Mouse (Mus musculus): ENCODE measurements around the gene Gprc5d. TPM values are rescaled to one million over a fixed set of nuclear protein-coding genes. Genes with fewer than 3 reads are reported as not detected.
A peak's percentile ranks its signal among the peaks of the same experiment; 100 is the strongest.

The Gprc5d gene
- polyA plus RNA-seq, 1 experiment from 2014 or later = not detected

- H3K4me2 ChIP-seq = peak overlapping the region; percentile 68; the same call in 1 of the 2 replicates
- ATAC-seq = no peak
- 68% methylated on average over 12 of the region's 12 CpGs for WGBS
These were observed 53.5 kb downstream of the Gprc5d start for GRCm38 (mm10) chr6:135064621-135065020.

GRCm38 (mm10) chr6:135060728-135061127 is 57.4 kb downstream of the Gprc5d start:
- Histone ChIP-seq H3K27ac (no peak overlapping the region), H3K9me3 (replicated peaks) (no peaks in the 10 kb centered on the region), H3K36me3 (ENCODE audit: poor library complexity, severe bottlenecking) (no peaks in the 10 kb centered on the region), H3K9ac (no peak overlapping the region), H3K4me1 (peaks cover 9% of the 10 kb centered on the region; the same call in 1 of the 2 replicates), H3K4me2 (no peak overlapping the region), H3K27me3 (peaks cover 13% of the 10 kb centered on the region), H3K4me3 (no peak overlapping the region)
- ATAC-seq = no peak
- WGBS = 93% methylated on average over 4 of the region's 4 CpGs

More at GRCm38 (mm10) chr6:135064621-135065020, 53.5 kb downstream of the Gprc5d start:
- Histone ChIP-seq H3K9ac (no peak overlapping the region), H3K9me3 (replicated peaks) (no peaks in the 10 kb centered on the region), H3K27me3 (peaks cover 24% of the 10 kb centered on the region), H3K27ac (no peak overlapping the region), H3K4me3 (no peak overlapping the region), H3K36me3 (ENCODE audit: poor library complexity, severe bottlenecking) (no peaks in the 10 kb centered on the region), H3K4me1 (peaks cover 10% of the 10 kb centered on the region; the same call in 1 of the 2 replicates)

Other genes starting within 250 kb of the Gprc5d start
- gene Gpr19, start 219.7 kb downstream of the Gprc5d start, polyA plus RNA-seq (2015; fragmentation: Nextera tagmentation; extraction: Ambion mirVana) = 45.5 and 46.4 TPM in 2 replicates
- gene Cdkn1b, start 197.9 kb downstream of the Gprc5d start, polyA plus RNA-seq (2015; fragmentation: Nextera tagmentation; extraction: Ambion mirVana) = 48.8 and 58.5 TPM in 2 replicates
- 3.5 and 3.6 TPM in 2 replicates for gene Apold1, start 136.6 kb downstream of the Gprc5d start, polyA plus RNA-seq (2015; fragmentation: Nextera tagmentation; extraction: Ambion mirVana)
- gene Ddx47, start 106.7 kb downstream of the Gprc5d start, polyA plus RNA-seq (2015; fragmentation: Nextera tagmentation; extraction: Ambion mirVana) = 93.9 and 101 TPM in 2 replicates
- 0.45 and 0.53 TPM in 2 replicates for gene Gprc5a, start 52.6 kb downstream of the Gprc5d start, polyA plus RNA-seq (2015; fragmentation: Nextera tagmentation; extraction: Ambion mirVana)
- gene Fam234b, start 79.7 kb upstream of the Gprc5d start, polyA plus RNA-seq (2015; fragmentation: Nextera tagmentation; extraction: Ambion mirVana) = 53.4 and 62.2 TPM in 2 replicates
- 2.0 and 4.0 TPM in 2 replicates for gene Hebp1, start 79.7 kb upstream of the Gprc5d start, polyA plus RNA-seq (2015; fragmentation: Nextera tagmentation; extraction: Ambion mirVana)
- 0.41 and 0.48 TPM in 2 replicates for gene Gsg1, start 136.1 kb upstream of the Gprc5d start, polyA plus RNA-seq (2015; fragmentation: Nextera tagmentation; extraction: Ambion mirVana)
- gene Pbp2, start 192.1 kb upstream of the Gprc5d start, polyA plus RNA-seq (2015; fragmentation: Nextera tagmentation; extraction: Ambion mirVana) = not detected in 2 replicates
- gene Emp1, start 244.3 kb upstream of the Gprc5d start, polyA plus RNA-seq (2015; fragmentation: Nextera tagmentation; extraction: Ambion mirVana) = 3.9 and 5.0 TPM in 2 replicates